Mouse (Mus musculus): ENCODE measurements around the gene Nrxn2. TPM values are rescaled to one million over a fixed set of nuclear protein-coding genes. Genes with fewer than 3 reads are reported as not detected.

The Nrxn2 gene
- polyA plus RNA-seq, 1 experiment from 2014 or later: 0.98 TPM

DNA sequence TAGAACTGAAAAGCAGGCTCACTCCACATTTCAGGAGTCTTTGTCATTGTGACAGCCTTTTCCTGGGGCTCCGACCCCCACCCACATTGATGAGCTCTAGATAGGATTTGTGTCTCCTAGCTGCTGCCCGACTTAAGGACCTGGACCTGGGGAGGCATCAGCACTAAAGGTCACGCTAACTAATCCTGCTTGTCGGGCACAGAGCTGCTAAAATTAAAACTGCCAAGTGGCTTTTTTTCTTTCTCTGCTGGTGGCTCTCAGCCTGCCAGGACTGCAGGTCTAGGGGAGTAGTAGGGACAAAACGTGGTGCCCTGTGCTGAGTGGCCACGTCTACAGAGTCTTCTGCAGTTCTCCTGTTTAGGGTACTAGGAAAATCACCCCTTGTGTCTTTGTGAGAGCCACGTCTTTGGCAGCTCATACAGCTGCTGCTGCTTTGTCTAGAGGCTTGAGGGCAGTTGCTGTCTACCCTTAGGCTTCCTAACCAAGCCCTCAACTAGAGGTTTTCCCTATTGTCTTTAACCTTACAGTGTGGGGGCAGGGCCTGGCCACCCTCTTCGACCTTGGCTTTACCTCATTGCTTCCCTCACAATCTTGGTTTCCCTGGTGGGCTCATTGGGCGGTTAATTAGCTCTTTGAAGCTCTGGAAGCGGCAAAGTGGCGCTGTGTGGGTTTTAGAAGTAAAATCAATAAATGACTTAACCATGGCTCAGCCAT, 41.0 kb upstream of the Nrxn2 start:
- Histone ChIP-seq H3K27ac (ENCODE audit: low read length) (no peak overlapping the region), H3K36me3 (ENCODE audit: control insufficient read depth, insufficient read depth, low read length) (peaks cover 41% of the 10 kb centered on the region), H3K9ac (ENCODE audit: low read length) (no peak overlapping the region), H3K9me3 (replicated peaks; ENCODE audit: control insufficient read depth, low read length) (no peaks in the 10 kb centered on the region), H3K4me2 (ENCODE audit: low read depth, low read length) (no peak overlapping the region), H3K27me3 (ENCODE audit: control insufficient read depth, insufficient read depth, low read length) (no peaks in the 10 kb centered on the region), H3K4me1 (ENCODE audit: control insufficient read depth, insufficient read depth, low read length) (no peaks in the 10 kb centered on the region), H3K4me3 (replicated peaks; ENCODE audit: low read length) (no peak overlapping the region)
- no peak for ATAC-seq (ENCODE audit: insufficient read depth, low FRiP score)
- 79% methylated on average over 11 of the region's 11 CpGs for WGBS

DNA sequence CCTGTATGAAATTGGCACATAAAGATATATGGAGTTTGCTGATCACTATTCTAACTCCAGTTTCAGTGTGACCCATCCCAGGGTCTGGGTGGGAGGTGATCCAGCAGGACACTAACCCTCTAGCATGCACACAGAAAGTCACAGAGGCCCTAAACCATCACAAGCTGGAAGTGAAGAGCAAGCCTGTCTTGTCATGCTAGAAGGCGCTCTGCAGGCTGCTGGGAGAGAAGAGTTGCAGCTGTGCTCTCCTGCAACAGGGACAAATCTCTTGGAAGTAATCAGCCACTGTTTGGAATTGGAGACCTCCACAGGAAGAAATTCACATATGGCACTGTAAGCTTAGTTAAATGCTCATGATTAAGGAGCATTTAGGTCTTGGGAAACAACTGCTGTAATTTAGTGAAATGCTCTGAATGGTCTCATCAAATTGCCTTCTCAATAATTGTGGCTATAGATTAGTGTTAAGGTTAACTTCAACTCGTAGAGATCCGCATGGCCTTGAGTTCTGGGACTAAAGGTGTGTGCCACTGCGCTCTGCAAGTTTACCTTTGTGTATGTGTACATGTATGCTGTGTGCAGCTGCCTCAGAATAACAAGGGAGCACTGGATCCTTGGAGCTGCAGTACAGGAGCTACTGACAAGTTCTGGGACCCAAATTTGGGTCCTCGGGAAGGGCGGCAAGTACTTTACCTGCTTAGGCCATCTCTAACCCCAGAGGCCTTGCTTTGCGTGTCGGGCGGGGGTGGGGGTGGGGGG, 37.9 kb upstream of the Nrxn2 start:
- no peak for ATAC-seq (ENCODE audit: insufficient read depth, low FRiP score)
- Histone ChIP-seq H3K27ac (ENCODE audit: low read length) (no peak overlapping the region), H3K4me3 (replicated peaks; ENCODE audit: low read length) (no peak overlapping the region), H3K4me2 (ENCODE audit: low read depth, low read length) (no peak overlapping the region), H3K27me3 (ENCODE audit: control insufficient read depth, insufficient read depth, low read length) (no peaks in the 10 kb centered on the region), H3K36me3 (ENCODE audit: control insufficient read depth, insufficient read depth, low read length) (peaks cover 26% of the 10 kb centered on the region), H3K4me1 (ENCODE audit: control insufficient read depth, insufficient read depth, low read length) (peaks cover 17% of the 10 kb centered on the region), H3K9me3 (replicated peaks; ENCODE audit: control insufficient read depth, low read length) (no peaks in the 10 kb centered on the region), H3K9ac (ENCODE audit: low read length) (no peak overlapping the region)
- 85% methylated on average over 9 of the region's 9 CpGs for WGBS

GRCm38 (mm10) chr19:6381238-6381637, 37.3 kb upstream of the Nrxn2 start:
- no peak overlapping the region for H3K4me3 ChIP-seq (replicated peaks; ENCODE audit: low read length)
- no peaks in the 10 kb centered on the region for H3K27me3 ChIP-seq (ENCODE audit: control insufficient read depth, insufficient read depth, low read length)
- no peak overlapping the region for H3K27ac ChIP-seq (ENCODE audit: low read length)
- 96% methylated on average over 5 of the region's 5 CpGs for WGBS
- no peak overlapping the region for H3K4me2 ChIP-seq (ENCODE audit: low read depth, low read length)
- H3K4me1 ChIP-seq (ENCODE audit: control insufficient read depth, insufficient read depth, low read length): peaks cover 19% of the 10 kb centered on the region
- peaks cover 19% of the 10 kb centered on the region for H3K36me3 ChIP-seq (ENCODE audit: control insufficient read depth, insufficient read depth, low read length)
- ATAC-seq (ENCODE audit: insufficient read depth, low FRiP score): no peak
- no peak overlapping the region for H3K9ac ChIP-seq (ENCODE audit: low read length)
- H3K9me3 ChIP-seq (replicated peaks; ENCODE audit: control insufficient read depth, low read length): no peaks in the 10 kb centered on the region

GRCm38 (mm10) chr19:6382323-6382924, 36.1 kb upstream of the Nrxn2 start:
- H3K36me3 ChIP-seq (ENCODE audit: control insufficient read depth, insufficient read depth, low read length): peaks cover 7% of the 10 kb centered on the region; the same call in 1 of the 2 replicates
- no peak overlapping the region for H3K4me2 ChIP-seq (ENCODE audit: low read depth, low read length)
- no peak overlapping the region for H3K4me3 ChIP-seq (replicated peaks; ENCODE audit: low read length)
- no peaks in the 10 kb centered on the region for H3K27me3 ChIP-seq (ENCODE audit: control insufficient read depth, insufficient read depth, low read length)
- 68% methylated on average over 4 of the region's 4 CpGs for WGBS
- no peak for ATAC-seq (ENCODE audit: insufficient read depth, low FRiP score)
- H3K9ac ChIP-seq (ENCODE audit: low read length): no peak overlapping the region
- H3K4me1 ChIP-seq (ENCODE audit: control insufficient read depth, insufficient read depth, low read length): peaks cover 19% of the 10 kb centered on the region
- no peaks in the 10 kb centered on the region for H3K9me3 ChIP-seq (replicated peaks; ENCODE audit: control insufficient read depth, low read length)
- no peak overlapping the region for H3K27ac ChIP-seq (ENCODE audit: low read length)

GRCm38 (mm10) chr19:6383470-6383869, 35.1 kb upstream of the Nrxn2 start:
- peak overlapping the region; percentile 36 for H3K27ac ChIP-seq (ENCODE audit: low read length)
- H3K4me1 ChIP-seq (ENCODE audit: control insufficient read depth, insufficient read depth, low read length): peaks cover 19% of the 10 kb centered on the region
- H3K36me3 ChIP-seq (ENCODE audit: control insufficient read depth, insufficient read depth, low read length): no peaks in the 10 kb centered on the region
- H3K9ac ChIP-seq (ENCODE audit: low read length): no peak overlapping the region
- no peak overlapping the region for H3K4me2 ChIP-seq (ENCODE audit: low read depth, low read length)
- WGBS: 38% methylated on average over 5 of the region's 5 CpGs
- H3K4me3 ChIP-seq (replicated peaks; ENCODE audit: low read length): no peak overlapping the region
- ATAC-seq (ENCODE audit: insufficient read depth, low FRiP score): no peak
- H3K9me3 ChIP-seq (replicated peaks; ENCODE audit: control insufficient read depth, low read length): no peaks in the 10 kb centered on the region
- no peaks in the 10 kb centered on the region for H3K27me3 ChIP-seq (ENCODE audit: control insufficient read depth, insufficient read depth, low read length)

DNA sequence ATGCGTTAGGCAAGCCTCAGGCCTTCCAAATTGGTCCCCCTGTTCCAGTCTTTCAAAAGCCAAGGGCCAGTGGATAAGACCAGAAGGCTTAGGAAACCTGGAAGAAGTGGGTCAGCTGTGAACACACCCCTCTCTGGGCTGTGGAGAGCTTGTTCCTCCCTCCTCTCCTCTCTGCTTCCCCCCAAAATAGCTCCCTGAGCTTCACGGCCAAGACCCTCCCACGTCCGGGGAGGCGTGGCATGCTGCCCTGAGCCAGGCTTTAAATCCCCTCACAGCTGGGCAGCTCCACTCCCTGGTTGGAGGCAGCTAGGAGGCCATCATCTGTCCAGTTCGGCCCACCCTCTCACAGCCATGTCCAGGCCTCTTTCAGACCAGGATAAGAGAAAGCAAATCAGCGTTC, 34.4 kb upstream of the Nrxn2 start, which contains the start of gene Pygm:
Gene Pygm, plus strand, starts transcription at position 272 of the 400 bp plus-strand sequence.
- peak within 1 kb of the TSS; percentile 19 for H3K4me3 ChIP-seq (replicated peaks; ENCODE audit: low read length)
- WGBS: 14% methylated on average over 7 of the region's 7 CpGs
- ATAC-seq (ENCODE audit: insufficient read depth, low FRiP score): peak; percentile 86
- H3K27me3 ChIP-seq (ENCODE audit: control insufficient read depth, insufficient read depth, low read length): no peaks in the 10 kb centered on the region
- peak within 1 kb of the TSS; percentile 46 for H3K4me2 ChIP-seq (ENCODE audit: low read depth, low read length)
- peak within 1 kb of the TSS; percentile 36 for H3K27ac ChIP-seq (ENCODE audit: low read length)
- peak within 1 kb of the TSS; percentile 58 for H3K9ac ChIP-seq (ENCODE audit: low read length)
- H3K4me1 ChIP-seq (ENCODE audit: control insufficient read depth, insufficient read depth, low read length): peaks cover 19% of the 10 kb centered on the region
- H3K9me3 ChIP-seq (replicated peaks; ENCODE audit: control insufficient read depth, low read length): no peaks in the 10 kb centered on the region
- H3K36me3 ChIP-seq (ENCODE audit: control insufficient read depth, insufficient read depth, low read length): no peaks in the 10 kb centered on the region

GRCm38 (mm10) chr19:6384954-6385353, 33.6 kb upstream of the Nrxn2 start:
- WGBS: 64% methylated on average over 11 of the region's 11 CpGs
- Histone ChIP-seq H3K27ac (ENCODE audit: low read length) (0 out of 2 replicates have a peak overlapping the region, but pooled peaks have one; percentile 36), H3K36me3 (ENCODE audit: control insufficient read depth, insufficient read depth, low read length) (no peaks in the 10 kb centered on the region), H3K4me1 (ENCODE audit: control insufficient read depth, insufficient read depth, low read length) (peaks cover 22% of the 10 kb centered on the region), H3K27me3 (ENCODE audit: control insufficient read depth, insufficient read depth, low read length) (no peaks in the 10 kb centered on the region), H3K4me2 (ENCODE audit: low read depth, low read length) (peak overlapping the region; percentile 46), H3K9ac (ENCODE audit: low read length) (peak overlapping the region; percentile 58), H3K9me3 (replicated peaks; ENCODE audit: control insufficient read depth, low read length) (no peaks in the 10 kb centered on the region), H3K4me3 (replicated peaks; ENCODE audit: low read length) (peak overlapping the region; percentile 19; the same call in 1 of the 2 replicates)
- no peak for ATAC-seq (ENCODE audit: insufficient read depth, low FRiP score)

GRCm38 (mm10) chr19:6385419-6385818, 33.1 kb upstream of the Nrxn2 start:
- Histone ChIP-seq H3K27me3 (ENCODE audit: control insufficient read depth, insufficient read depth, low read length) (no peaks in the 10 kb centered on the region), H3K9ac (ENCODE audit: low read length) (no peak overlapping the region), H3K4me3 (replicated peaks; ENCODE audit: low read length) (no peak overlapping the region), H3K9me3 (replicated peaks; ENCODE audit: control insufficient read depth, low read length) (no peaks in the 10 kb centered on the region), H3K4me1 (ENCODE audit: control insufficient read depth, insufficient read depth, low read length) (peaks cover 22% of the 10 kb centered on the region), H3K4me2 (ENCODE audit: low read depth, low read length) (0 out of 2 replicates have a peak overlapping the region, but pooled peaks have one; percentile 13), H3K36me3 (ENCODE audit: control insufficient read depth, insufficient read depth, low read length) (no peaks in the 10 kb centered on the region), H3K27ac (ENCODE audit: low read length) (no peak overlapping the region)
- 74% methylated on average over 5 of the region's 5 CpGs for WGBS
- ATAC-seq (ENCODE audit: insufficient read depth, low FRiP score): no peak

- no peak for ATAC-seq (ENCODE audit: insufficient read depth, low FRiP score)
- Histone ChIP-seq H3K9ac (ENCODE audit: low read length) (no peak overlapping the region), H3K27ac (ENCODE audit: low read length) (no peak overlapping the region), H3K9me3 (replicated peaks; ENCODE audit: control insufficient read depth, low read length) (no peaks in the 10 kb centered on the region), H3K4me3 (replicated peaks; ENCODE audit: low read length) (no peak overlapping the region), H3K36me3 (ENCODE audit: control insufficient read depth, insufficient read depth, low read length) (no peaks in the 10 kb centered on the region), H3K4me1 (ENCODE audit: control insufficient read depth, insufficient read depth, low read length) (peaks cover 22% of the 10 kb centered on the region), H3K27me3 (ENCODE audit: control insufficient read depth, insufficient read depth, low read length) (no peaks in the 10 kb centered on the region), H3K4me2 (ENCODE audit: low read depth, low read length) (no peak overlapping the region)
- WGBS: 76% methylated on average over 7 of the region's 7 CpGs
These were observed 32.7 kb upstream of the Nrxn2 start for GRCm38 (mm10) chr19:6385821-6386220.

Measured in stomach, embryonic 16.5 days (tissue).